Mouse (Mus musculus) embryo, embryonic 11 days (tissue): ENCODE data around the gene Syt15.

Source experiments
- DNase-seq: peaks from one replicate; pipeline ENCODE4 v3.0.0-alpha.2; 2015

The Syt15 gene

DNA sequence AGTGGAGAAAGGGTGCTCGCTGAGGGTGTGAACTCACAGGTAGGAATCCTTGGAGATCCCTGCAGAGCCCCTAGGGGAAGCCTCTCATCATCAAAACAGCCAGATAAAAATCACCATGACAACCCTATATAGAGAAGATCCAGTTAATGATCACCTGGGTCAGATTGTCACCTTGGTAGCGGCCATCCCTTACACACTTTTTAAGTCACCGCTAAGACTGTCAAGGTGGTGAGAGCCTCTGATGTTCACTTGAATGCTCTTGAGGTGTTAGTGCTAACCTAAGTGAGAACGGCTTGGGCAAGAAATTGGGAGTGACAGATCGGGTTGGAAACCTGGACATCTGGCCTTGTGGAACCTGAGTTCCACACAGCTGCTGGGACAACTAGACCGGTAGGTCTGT lies at the start of gene Syt15:
TSS of gene Syt15 (plus strand) at position 301 of the 400 bp plus-strand sequence.
- no peak for DNase-seq

- DNase-seq = no peak
These were observed 48.3 kb upstream of the Syt15 start for GRCm38 (mm10) chr14:34171107-34171506.

- DNase-seq = no peak
These were observed 40.0 kb upstream of the Syt15 start for GRCm38 (mm10) chr14:34179351-34179750.

DNA sequence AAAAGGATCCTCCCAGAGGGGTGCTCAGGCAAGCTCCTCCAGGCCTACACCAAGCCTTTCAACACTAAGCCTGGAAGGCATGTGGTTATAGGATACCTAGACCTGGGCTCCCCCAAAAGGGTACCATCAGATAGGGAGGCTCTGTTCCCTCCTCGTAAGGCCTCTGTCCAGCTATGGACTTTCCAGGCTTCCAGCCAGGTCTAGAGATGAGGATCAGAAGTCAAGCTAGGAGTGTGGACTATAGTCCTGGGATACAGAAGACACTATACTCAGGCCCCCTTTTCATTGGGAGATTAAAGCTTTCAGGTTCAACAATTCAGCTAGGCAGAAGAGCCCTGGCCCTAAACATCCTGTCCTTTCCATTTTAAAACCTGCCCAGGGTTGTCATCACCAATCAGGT lies 36.3 kb upstream of the Syt15 start:
- DNase-seq = no peak

GRCm38 (mm10) chr14:34188629-34189028 lies 30.8 kb upstream of the Syt15 start:
- peak; percentile 36 for DNase-seq

DNA sequence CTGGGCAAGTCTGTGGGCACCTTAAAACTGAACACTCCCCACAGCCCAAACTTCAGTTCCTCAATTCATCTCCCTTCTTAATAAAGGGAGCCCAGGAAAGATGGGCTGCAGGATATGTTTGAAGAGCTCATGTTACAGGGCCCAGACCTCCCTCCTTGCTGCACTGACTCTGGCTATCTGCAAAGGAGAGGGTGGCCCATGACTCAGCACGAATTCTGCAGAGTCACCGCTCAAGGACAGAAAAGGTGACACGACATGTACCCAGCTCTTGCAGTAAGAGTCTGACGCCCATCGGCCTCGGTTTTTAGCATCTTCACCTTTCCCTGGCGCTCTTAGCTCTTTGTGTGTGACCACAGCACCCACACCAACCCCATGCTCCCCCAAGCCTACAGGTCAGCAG lies 29.0 kb upstream of the Syt15 start:
- no peak for DNase-seq

DNA sequence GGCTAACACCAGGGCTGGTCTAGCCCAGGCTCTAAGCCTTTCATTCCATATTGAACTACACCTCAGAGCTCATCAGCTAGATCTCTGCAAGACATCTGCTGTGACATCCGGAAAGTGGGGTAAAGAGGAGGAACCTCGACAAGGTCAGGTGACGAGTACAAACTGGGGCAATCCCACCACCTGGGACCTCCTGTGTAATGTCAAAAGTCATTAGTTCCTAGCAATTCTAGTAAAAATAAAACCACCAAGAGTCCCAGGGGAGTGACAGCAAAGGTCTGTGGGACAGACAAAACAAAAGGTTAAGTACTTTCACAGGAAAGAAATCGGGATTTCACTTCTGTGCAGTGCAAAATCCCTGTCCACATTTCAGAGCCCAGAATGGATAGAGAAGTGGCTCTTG lies 25.5 kb upstream of the Syt15 start:
- DNase-seq = no peak

DNA sequence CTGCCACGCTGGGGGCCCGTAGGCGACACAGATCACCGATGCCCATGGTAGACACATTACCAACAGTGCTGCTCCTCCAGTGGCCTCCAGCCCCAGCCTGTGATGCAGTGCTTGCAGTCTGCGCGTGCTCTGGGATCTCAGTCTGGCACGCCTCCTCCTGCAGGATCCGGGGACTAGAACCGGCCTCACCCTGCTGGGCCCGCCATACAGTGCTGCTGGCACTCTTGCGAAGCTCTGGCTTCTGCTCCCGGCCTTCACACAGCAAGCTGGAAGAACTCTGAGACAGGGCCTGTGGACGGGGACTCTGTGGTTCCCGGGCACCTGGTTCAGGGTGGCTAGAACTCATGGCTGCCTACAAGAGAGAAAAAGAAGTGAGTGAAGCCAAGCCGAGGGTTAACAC lies 23.9 kb upstream of the Syt15 start:
- no peak for DNase-seq

DNA sequence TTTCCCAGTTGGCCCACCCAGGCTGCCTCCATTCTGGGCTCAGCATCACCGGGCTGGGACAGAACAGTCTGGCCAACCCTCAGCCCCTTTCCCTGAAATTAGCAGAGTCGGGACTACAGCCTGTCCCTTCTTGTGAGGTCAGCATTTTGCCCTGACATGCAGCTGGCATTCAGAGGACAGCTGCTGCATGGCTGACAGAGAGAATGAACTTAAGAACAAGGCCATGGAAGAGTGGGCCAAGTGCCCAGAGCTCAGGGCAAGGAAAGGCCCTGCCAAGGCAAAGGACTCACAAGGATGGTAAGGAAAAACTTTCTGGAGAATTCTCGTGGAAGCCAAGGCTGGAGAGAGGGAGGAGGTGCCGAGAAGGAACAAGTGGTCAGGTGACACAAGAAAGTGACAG lies 22.7 kb upstream of the Syt15 start:
- DNase-seq = no peak

DNA sequence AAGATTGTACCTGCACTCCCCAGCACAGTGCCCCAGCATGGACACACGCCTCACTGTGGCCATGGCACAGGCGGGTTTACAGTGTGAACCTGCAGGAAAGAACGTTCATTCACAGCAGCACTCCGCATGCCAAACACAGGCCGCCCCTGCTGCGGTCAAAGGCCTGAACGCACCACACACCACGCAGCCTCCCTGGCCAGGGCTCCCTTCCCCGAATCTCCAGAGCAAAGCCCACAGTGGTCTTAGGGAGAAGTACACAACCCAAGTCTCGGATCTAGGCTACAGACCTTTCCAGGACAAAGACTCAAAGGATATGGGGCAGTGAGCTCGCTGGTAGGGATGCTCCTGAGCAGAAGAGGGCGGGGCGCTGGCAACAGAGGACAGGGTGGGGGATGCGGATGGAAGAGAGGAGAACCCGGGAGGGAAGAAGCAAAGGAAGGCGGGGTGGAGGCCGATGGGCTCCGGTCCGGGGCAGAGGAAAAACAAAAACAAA lies 18.6 kb upstream of the Syt15 start:
- DNase-seq = peak; percentile 51

DNA sequence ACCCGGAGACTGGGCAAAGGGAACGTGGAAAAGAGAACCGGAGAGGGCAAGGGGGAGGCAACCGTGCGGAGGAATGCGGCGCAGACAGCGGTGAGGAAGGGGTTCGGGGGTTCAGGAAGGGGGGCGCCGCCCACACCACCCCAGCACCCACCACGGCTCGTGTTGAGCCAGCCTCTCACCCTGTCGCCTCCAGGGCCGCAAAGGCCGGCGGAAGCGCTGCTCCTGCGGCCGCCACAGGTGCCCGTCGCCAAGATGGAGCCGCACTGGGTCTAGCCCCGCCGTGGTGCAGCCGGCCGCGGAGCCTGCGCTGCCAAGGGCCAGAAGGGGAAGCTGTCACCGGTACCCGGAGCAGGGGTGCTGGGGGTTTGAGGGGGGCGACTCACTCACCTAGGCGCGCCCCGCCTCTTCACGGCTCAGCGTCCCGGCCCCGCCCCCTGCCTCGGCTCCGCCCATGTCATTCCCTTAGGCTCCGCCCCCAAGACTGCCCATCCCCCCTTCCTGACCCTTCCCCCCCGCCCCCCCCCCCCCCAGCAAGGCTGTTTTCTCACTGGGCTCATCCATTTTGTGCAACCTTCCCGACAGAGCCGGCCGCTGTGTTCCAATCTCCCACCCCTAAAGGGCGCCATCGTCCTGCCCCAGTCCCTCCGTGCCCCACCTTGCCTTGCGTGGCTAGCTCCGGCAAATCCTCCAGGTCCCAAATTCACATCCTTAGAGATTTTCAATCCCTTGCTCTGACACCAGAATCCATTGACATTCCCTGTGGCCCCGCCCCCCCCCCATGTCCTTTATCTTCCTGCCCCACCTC lies 18.0 kb upstream of the Syt15 start, which contains the start of gene Gprin2:
TSS of gene Gprin2 (minus strand) at position 423 of the 805 bp plus-strand sequence.
- DNase-seq = peak; percentile 61

DNA sequence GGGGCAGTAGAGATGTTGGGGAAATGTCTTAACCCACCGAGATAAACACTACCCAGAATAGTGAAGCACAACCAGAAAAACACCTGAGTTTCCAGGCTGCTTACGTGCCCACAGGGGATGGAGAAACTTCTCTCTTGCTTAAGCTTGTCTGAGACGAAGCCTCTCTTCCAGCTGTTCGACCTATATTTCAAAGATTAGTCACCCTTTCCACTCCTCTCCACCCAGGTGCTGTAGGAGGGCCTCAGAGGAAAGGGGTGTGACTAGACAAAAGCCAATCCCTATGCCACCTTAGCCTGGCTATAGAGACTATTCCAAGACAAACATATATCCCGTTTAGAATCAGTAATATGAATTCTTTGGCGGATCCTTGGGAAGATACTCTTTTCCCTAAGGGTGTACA lies 11.4 kb upstream of the Syt15 start:
- DNase-seq = no peak

- DNase-seq = peak; percentile 75
These were observed 10.7 kb upstream of the Syt15 start for GRCm38 (mm10) chr14:34208651-34209050.

- no peak for DNase-seq
These were observed 10.3 kb upstream of the Syt15 start for GRCm38 (mm10) chr14:34209080-34209479.

GRCm38 (mm10) chr14:34209942-34210341 lies 9.5 kb upstream of the Syt15 start:
- DNase-seq = no peak

GRCm38 (mm10) chr14:34215451-34216127 lies 3.8 kb upstream of the Syt15 start:
- peak; percentile 50 for DNase-seq

DNA sequence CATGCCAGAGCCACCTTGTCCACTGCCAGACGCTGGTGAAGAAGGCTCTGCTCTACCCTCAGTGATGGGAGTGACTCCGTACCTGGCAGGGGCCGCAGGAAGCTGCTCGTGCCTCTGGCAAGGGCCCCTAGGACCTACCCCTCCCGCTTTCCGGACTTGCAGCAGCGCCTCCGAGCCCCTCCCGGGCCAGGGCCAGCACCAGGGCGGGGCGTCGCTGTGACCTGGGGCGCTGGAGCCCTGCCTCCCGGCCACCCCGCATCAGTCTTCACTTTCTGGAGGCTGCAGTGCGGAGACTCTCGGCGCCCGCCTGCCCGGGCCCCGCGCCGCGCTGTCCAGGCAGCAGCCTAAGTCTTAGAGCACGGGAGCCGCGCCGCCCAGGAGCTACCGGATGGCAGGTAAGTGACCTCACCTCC lies 397 bp downstream of the Syt15 start:
- DNase-seq = peak; percentile 36

DNA sequence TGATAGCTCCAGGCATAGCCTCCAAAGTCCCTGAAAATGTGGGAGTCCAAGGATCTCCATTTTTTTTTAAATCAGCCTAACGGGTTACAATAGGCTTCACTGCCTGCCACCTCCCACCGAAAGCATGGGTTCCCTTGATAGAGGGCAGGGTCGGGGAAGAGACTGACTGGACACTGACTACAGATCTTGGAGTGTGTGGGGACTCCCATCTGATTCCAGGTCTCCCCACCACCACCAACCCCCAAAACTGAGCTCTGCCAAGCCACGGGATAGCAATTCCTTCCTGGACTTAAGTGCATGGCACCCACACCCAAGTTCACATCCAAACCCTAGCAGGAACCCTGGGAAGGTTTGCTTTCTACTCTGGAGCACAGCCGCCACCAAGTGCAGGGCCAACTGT lies 1.0 kb downstream of the Syt15 start:
- no peak for DNase-seq

DNA sequence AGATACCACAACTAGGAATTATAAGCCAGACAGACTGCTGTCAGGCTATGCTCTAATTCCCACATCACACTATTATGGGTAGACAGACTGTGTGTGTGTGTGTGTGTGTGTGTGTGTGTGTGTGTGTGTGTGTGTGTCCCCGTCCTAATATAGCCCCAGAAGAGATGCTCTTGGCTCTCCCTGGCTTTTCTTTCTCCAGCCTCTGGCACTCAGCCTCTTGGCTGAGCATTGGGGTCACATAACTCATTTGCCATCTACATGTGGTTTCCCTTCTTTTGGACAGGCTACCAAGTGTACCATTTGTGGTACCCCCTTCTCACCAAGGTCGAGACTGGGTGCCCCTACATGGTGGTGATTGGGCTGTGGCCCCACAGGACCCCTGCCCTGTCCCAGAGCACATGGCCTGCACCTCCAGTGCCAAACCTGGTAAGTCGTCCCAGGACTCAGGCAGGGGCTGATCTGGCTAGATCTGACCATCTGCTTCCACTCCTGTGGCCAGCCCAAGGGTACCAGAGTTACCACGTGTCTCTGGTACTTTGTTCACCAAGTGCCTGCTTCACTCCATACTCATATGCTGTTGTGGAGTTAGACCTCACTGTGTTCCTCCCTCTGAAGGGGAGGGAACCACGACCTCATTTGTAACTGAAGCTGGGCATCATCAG lies 2.2 kb downstream of the Syt15 start:
- DNase-seq = no peak

- no peak for DNase-seq
These were observed 4.0 kb downstream of the Syt15 start for GRCm38 (mm10) chr14:34223362-34223898.

GRCm38 (mm10) chr14:34225986-34226385 lies 6.6 kb downstream of the Syt15 start:
- DNase-seq = no peak

DNA sequence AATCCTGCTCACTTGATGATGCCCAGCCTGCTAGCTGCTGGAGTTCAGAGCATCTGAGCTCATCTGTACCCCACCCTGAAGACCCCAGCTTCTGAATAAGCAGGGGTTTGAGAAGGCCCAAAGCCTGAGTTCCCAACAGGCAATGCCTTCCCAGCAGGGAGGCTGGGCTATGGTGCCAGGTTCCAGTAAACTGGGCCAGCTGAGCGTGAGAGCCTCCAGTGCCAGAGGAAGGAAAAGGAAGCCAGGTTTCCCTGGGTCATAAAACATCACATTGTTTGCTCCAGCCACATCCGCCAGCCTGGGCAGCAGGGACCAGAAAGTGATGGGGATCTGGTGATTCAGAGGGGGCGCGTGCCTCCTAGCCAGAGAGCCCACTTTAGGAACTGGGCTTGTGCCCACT lies 7.2 kb downstream of the Syt15 start:
- no peak for DNase-seq

GRCm38 (mm10) chr14:34227981-34228380 lies 8.6 kb downstream of the Syt15 start:
- no peak for DNase-seq
